Mouse (Mus musculus): ENCODE measurements around the gene Znhit6.

Znhit6 gene

GRCm38 (mm10) chr3:145646009-145646408 lies 70.0 kb downstream of the Znhit6 start:
- no peak for DNase-seq (ENCODE audit: low spot score)

GRCm38 (mm10) chr3:145646666-145647065 lies 70.7 kb downstream of the Znhit6 start:
- no peak for DNase-seq (ENCODE audit: low spot score)

GRCm38 (mm10) chr3:145647416-145647815 lies 71.4 kb downstream of the Znhit6 start:
- DNase-seq (ENCODE audit: low spot score): no peak

GRCm38 (mm10) chr3:145648097-145648931 lies 72.3 kb downstream of the Znhit6 start:
- no peak for DNase-seq (ENCODE audit: low spot score)

- peak; percentile 62 for DNase-seq (ENCODE audit: low spot score)
Measured at GRCm38 (mm10) chr3:145648991-145649851, 73.2 kb downstream of the Znhit6 start.

- DNase-seq (ENCODE audit: low spot score): peak; percentile 86
Measured at GRCm38 (mm10) chr3:145649852-145650202, 73.8 kb downstream of the Znhit6 start, which contains the start of gene Ccn1. Ccn1 (minus strand) TSS chr3:145649981.

GRCm38 (mm10) chr3:145650298-145651011 lies 74.5 kb downstream of the Znhit6 start:
- DNase-seq (ENCODE audit: low spot score): peak; percentile 24

- DNase-seq (ENCODE audit: low spot score): no peak
Measured at GRCm38 (mm10) chr3:145651029-145651977, 75.3 kb downstream of the Znhit6 start.

- no peak for DNase-seq (ENCODE audit: low spot score)
Measured at GRCm38 (mm10) chr3:145651978-145652321, 75.9 kb downstream of the Znhit6 start.

- DNase-seq (ENCODE audit: low spot score): peak; percentile 17
Measured at GRCm38 (mm10) chr3:145652322-145653131, 76.5 kb downstream of the Znhit6 start.

GRCm38 (mm10) chr3:145653191-145653940 lies 77.4 kb downstream of the Znhit6 start:
- DNase-seq (ENCODE audit: low spot score): peak; percentile 73

- no peak for DNase-seq (ENCODE audit: low spot score)
Measured at GRCm38 (mm10) chr3:145654028-145654427, 78.0 kb downstream of the Znhit6 start.

Data from urinary bladder, postnatal 25 days (tissue).